Mouse (Mus musculus) embryonic fibroblast, embryonic 13.5 days (primary cell): ENCODE measurements around the gene Gna14. TPM values are rescaled to one million over a fixed set of nuclear protein-coding genes. Genes with fewer than 3 reads are reported as not detected.

Experiments used
- H3K27ac ChIP-seq: 2 replicates; pipeline ENCODE4 v1.5.1; 2012; ENCODE audit warnings: low read length, control low read depth, inconsistent platforms; ENCODE audit not compliant: insufficient read depth
- H3K4me1 ChIP-seq: 2 replicates; pipeline ENCODE4 v1.6.1; 2011; ENCODE audit warnings: low read length; ENCODE audit not compliant: control insufficient read depth, insufficient read depth
- H3K4me3 ChIP-seq: 2 replicates; pipeline ENCODE4 v1.5.1; 2011; ENCODE audit warnings: mild to moderate bottlenecking, control low read depth, low read length; ENCODE audit not compliant: insufficient read depth
- CTCF ChIP-seq: IDR thresholded peaks from 2 replicates; pipeline ENCODE4 v1.5.1; 2011; ENCODE audit warnings: mild to moderate bottlenecking, control low read depth, low read length, moderate library complexity, borderline replicate concordance; ENCODE audit not compliant: insufficient read depth
- POLR2A ChIP-seq: IDR thresholded peaks from 2 replicates; pipeline ENCODE4 v1.6.1; 2011; ENCODE audit warnings: low read depth, mild to moderate bottlenecking, control low read depth, low read length, moderate library complexity
- polyA plus RNA-seq: library from polyadenylated mRNA; stranded (reverse); fragments of >200 nt; gene quantifications from 2 replicates; pipeline ENCODE4 v1.2.4, GENCODE M21; 2011; ENCODE audit warnings: low read depth; ENCODE audit not compliant: missing spikeins, insufficient read length

Gene Gna14
- polyA plus RNA-seq = 1.4 and 1.9 TPM in 2 replicates

- peak; percentile 71; the same call in 1 of the 2 replicates for TF ChIP-seq CTCF
- no peak for TF ChIP-seq POLR2A
- no peaks in the 10 kb centered on the region; the same call in 1 of the 2 replicates for H3K4me1 ChIP-seq
- H3K4me3 ChIP-seq = peak within 1 kb of the TSS; percentile 20
- no peak within 1 kb of the TSS for H3K27ac ChIP-seq
Measured at GRCm38 (mm10) chr19:16435531-16436231, at the start of gene Gna14. Gene Gna14 (plus strand): TSS chr19:16435762.

- TF ChIP-seq CTCF (no peak), POLR2A (no peak)
- Histone ChIP-seq H3K4me1 (peaks cover 7% of the 10 kb centered on the region; the same call in 1 of the 2 replicates), H3K27ac (peak overlapping the region; percentile 23; the same call in 1 of the 2 replicates)
Measured at GRCm38 (mm10) chr19:16386514-16386913, 49.0 kb upstream of the Gna14 start.

GRCm38 (mm10) chr19:16390192-16390795 is 45.3 kb upstream of the Gna14 start:
- Histone ChIP-seq H3K4me1 (peaks cover 7% of the 10 kb centered on the region; the same call in 1 of the 2 replicates), H3K4me3 (no peak overlapping the region), H3K27ac (no peak overlapping the region)
- no peak for TF ChIP-seq CTCF
- TF ChIP-seq POLR2A = no peak

More at GRCm38 (mm10) chr19:16386514-16386913, 49.0 kb upstream of the Gna14 start:
- H3K4me3 ChIP-seq = no peak overlapping the region

GRCm38 (mm10) chr19:16394381-16394780 is 41.2 kb upstream of the Gna14 start:
- Histone ChIP-seq H3K4me1 (peaks cover 2% of the 10 kb centered on the region; the same call in 1 of the 2 replicates), H3K27ac (no peak overlapping the region), H3K4me3 (no peak overlapping the region)
- TF ChIP-seq CTCF (no peak), POLR2A (no peak)

GRCm38 (mm10) chr19:16403101-16403500 is 32.5 kb upstream of the Gna14 start:
- TF ChIP-seq POLR2A (no peak), CTCF (no peak)
- no peak overlapping the region for H3K27ac ChIP-seq
- no peaks in the 10 kb centered on the region for H3K4me1 ChIP-seq
- no peak overlapping the region for H3K4me3 ChIP-seq

GRCm38 (mm10) chr19:16407727-16408126 is 27.8 kb upstream of the Gna14 start:
- H3K4me1 ChIP-seq = no peaks in the 10 kb centered on the region
- TF ChIP-seq CTCF (no peak), POLR2A (no peak)
- H3K4me3 ChIP-seq = no peak overlapping the region
- no peak overlapping the region for H3K27ac ChIP-seq

- no peak overlapping the region for H3K4me3 ChIP-seq
Measured at GRCm38 (mm10) chr19:16411302-16411701, 24.3 kb upstream of the Gna14 start.

GRCm38 (mm10) chr19:16418086-16418663 is 17.4 kb upstream of the Gna14 start:
- peaks cover 6% of the 10 kb centered on the region; the same call in 1 of the 2 replicates for H3K4me1 ChIP-seq
- TF ChIP-seq CTCF = no peak
- H3K4me3 ChIP-seq = no peak overlapping the region
- H3K27ac ChIP-seq = peak overlapping the region; percentile 82

More at GRCm38 (mm10) chr19:16411302-16411701, 24.3 kb upstream of the Gna14 start:
- H3K27ac ChIP-seq = no peak overlapping the region
- TF ChIP-seq CTCF (no peak), POLR2A (no peak)
- no peaks in the 10 kb centered on the region for H3K4me1 ChIP-seq

- Histone ChIP-seq H3K27ac (no peak overlapping the region), H3K4me1 (no peaks in the 10 kb centered on the region), H3K4me3 (no peak overlapping the region)
- no peak for TF ChIP-seq CTCF
- no peak for TF ChIP-seq POLR2A
Measured at GRCm38 (mm10) chr19:16425596-16425995, 10.0 kb upstream of the Gna14 start.
